Mouse (Mus musculus): ENCODE results near the gene App. TPM values are rescaled to one million over a fixed set of nuclear protein-coding genes. Genes with fewer than 3 reads are reported as not detected.
A peak's percentile ranks its signal among the peaks of the same experiment; 100 is the strongest.

App gene
- polyA plus RNA-seq, 1 experiment from 2014 or later: 287 TPM

DNA sequence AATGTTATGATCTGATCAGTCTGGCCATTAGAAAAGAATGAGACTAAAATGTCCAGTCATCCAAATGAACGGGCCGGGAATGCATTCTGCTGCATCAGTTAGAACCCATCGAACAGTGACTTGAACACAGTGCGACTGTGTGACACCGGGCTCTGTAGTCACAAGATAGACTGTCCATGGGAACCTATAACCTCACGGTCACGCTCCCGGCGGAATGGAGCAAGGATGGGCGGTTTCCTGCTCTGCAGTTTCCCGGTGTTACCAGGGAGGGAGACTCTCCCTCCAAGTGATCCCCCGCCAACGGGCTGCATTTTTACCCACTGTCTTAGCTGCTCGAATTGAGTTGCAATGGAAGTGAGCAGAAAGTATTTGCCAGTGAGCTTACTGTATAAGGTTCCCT is 87.3 kb downstream of the App start:
- Histone ChIP-seq H3K9me3 (ENCODE audit: control insufficient read depth, low read length) (no peaks in the 10 kb centered on the region), H3K36me3 (ENCODE audit: control insufficient read depth, insufficient read depth) (peaks cover 3% of the 10 kb centered on the region; the same call in 1 of the 2 replicates), H3K27ac (ENCODE audit: low read length) (no peak overlapping the region), H3K27me3 (replicated peaks; ENCODE audit: control insufficient read depth, insufficient read depth, low read length) (no peaks in the 10 kb centered on the region), H3K9ac (replicated peaks; ENCODE audit: low read depth, low read length) (no peak overlapping the region), H3K4me3 (replicated peaks; ENCODE audit: low read length) (no peak overlapping the region), H3K4me2 (ENCODE audit: low read length) (no peak overlapping the region), H3K4me1 (replicated peaks; ENCODE audit: control insufficient read depth, insufficient read depth, low read length) (peaks cover 51% of the 10 kb centered on the region)
- ATAC-seq: no peak
- 94% methylated on average over 14 of the region's 14 CpGs for WGBS

DNA sequence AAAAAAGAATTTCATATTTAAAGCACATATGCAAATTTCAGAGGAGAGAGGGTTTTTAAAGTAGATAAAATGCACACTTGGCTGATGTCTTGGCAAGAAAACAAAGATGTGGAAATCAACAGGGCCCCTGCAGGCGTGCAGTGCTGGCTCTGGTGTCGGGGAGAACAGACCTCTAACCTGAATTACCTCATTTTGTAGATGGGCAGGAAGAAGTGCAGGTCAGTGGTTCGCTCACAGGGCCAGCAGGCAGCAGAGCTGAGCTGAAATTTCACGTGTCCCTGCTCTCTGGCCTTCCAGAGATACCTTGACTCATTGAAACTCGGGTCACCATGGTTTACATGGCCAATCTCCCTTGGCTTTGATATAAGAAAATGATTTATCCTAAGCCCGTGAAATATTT is 87.7 kb downstream of the App start:
- peaks cover 3% of the 10 kb centered on the region; the same call in 1 of the 2 replicates for H3K36me3 ChIP-seq (ENCODE audit: control insufficient read depth, insufficient read depth)
- no peak overlapping the region for H3K9ac ChIP-seq (replicated peaks; ENCODE audit: low read depth, low read length)
- H3K9me3 ChIP-seq (ENCODE audit: control insufficient read depth, low read length): no peaks in the 10 kb centered on the region
- peaks cover 47% of the 10 kb centered on the region for H3K4me1 ChIP-seq (replicated peaks; ENCODE audit: control insufficient read depth, insufficient read depth, low read length)
- no peak overlapping the region for H3K4me3 ChIP-seq (replicated peaks; ENCODE audit: low read length)
- H3K4me2 ChIP-seq (ENCODE audit: low read length): no peak overlapping the region
- WGBS: 58% methylated on average over 6 of the region's 6 CpGs
- H3K27ac ChIP-seq (ENCODE audit: low read length): no peak overlapping the region
- H3K27me3 ChIP-seq (replicated peaks; ENCODE audit: control insufficient read depth, insufficient read depth, low read length): no peaks in the 10 kb centered on the region
- ATAC-seq: no peak

- H3K9ac ChIP-seq (replicated peaks; ENCODE audit: low read depth, low read length): no peak overlapping the region
- ATAC-seq: no peak
- 92% methylated on average over 1 of the region's 1 CpGs for WGBS
- H3K4me2 ChIP-seq (ENCODE audit: low read length): no peak overlapping the region
- H3K27me3 ChIP-seq (replicated peaks; ENCODE audit: control insufficient read depth, insufficient read depth, low read length): no peaks in the 10 kb centered on the region
- H3K36me3 ChIP-seq (ENCODE audit: control insufficient read depth, insufficient read depth): peaks cover 3% of the 10 kb centered on the region; the same call in 1 of the 2 replicates
- H3K4me3 ChIP-seq (replicated peaks; ENCODE audit: low read length): no peak overlapping the region
- no peak overlapping the region for H3K27ac ChIP-seq (ENCODE audit: low read length)
- H3K9me3 ChIP-seq (ENCODE audit: control insufficient read depth, low read length): no peaks in the 10 kb centered on the region
- peaks cover 38% of the 10 kb centered on the region for H3K4me1 ChIP-seq (replicated peaks; ENCODE audit: control insufficient read depth, insufficient read depth, low read length)
Measured at GRCm38 (mm10) chr16:85084152-85084551, 89.4 kb downstream of the App start.

GRCm38 (mm10) chr16:85075330-85075729 is 98.2 kb downstream of the App start:
- Histone ChIP-seq H3K36me3 (ENCODE audit: control insufficient read depth, insufficient read depth) (peaks cover 14% of the 10 kb centered on the region), H3K9ac (replicated peaks; ENCODE audit: low read depth, low read length) (no peak overlapping the region), H3K4me3 (replicated peaks; ENCODE audit: low read length) (no peak overlapping the region), H3K4me2 (ENCODE audit: low read length) (no peak overlapping the region), H3K4me1 (replicated peaks; ENCODE audit: control insufficient read depth, insufficient read depth, low read length) (no peaks in the 10 kb centered on the region), H3K9me3 (ENCODE audit: control insufficient read depth, low read length) (no peaks in the 10 kb centered on the region), H3K27me3 (replicated peaks; ENCODE audit: control insufficient read depth, insufficient read depth, low read length) (no peaks in the 10 kb centered on the region), H3K27ac (ENCODE audit: low read length) (no peak overlapping the region)
- ATAC-seq: no peak
- WGBS: 81% methylated on average over 2 of the region's 2 CpGs

DNA sequence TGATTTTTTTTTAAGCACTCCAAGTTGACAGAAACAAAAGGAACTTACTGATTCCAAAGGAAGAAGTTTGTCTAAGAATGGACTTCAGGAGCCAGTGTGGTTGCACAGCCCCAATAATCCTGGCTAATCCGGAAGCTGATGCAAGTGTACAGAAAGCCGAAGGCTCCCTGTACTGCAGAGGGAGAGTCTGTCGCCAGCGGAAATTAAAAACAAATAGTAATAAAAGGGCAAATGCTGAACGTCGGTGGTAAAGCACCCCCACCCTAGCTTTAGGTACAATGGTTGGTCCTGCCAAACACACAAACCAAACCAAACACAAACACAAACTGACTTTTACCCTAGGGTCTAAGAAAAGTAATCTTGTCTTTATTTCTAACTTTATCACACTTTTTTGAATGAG is 98.7 kb downstream of the App start:
- H3K9ac ChIP-seq (replicated peaks; ENCODE audit: low read depth, low read length): no peak overlapping the region
- H3K4me3 ChIP-seq (replicated peaks; ENCODE audit: low read length): no peak overlapping the region
- 91% methylated on average over 6 of the region's 6 CpGs for whole genome bisulfite sequencing
- no peaks in the 10 kb centered on the region for H3K9me3 ChIP-seq (ENCODE audit: control insufficient read depth, low read length)
- H3K4me2 ChIP-seq (ENCODE audit: low read length): no peak overlapping the region
- H3K27ac ChIP-seq (ENCODE audit: low read length): no peak overlapping the region
- H3K4me1 ChIP-seq (replicated peaks; ENCODE audit: control insufficient read depth, insufficient read depth, low read length): no peaks in the 10 kb centered on the region
- H3K27me3 ChIP-seq (replicated peaks; ENCODE audit: control insufficient read depth, insufficient read depth, low read length): no peaks in the 10 kb centered on the region
- peaks cover 14% of the 10 kb centered on the region for H3K36me3 ChIP-seq (ENCODE audit: control insufficient read depth, insufficient read depth)
- ATAC-seq: no peak

GRCm38 (mm10) chr16:85072624-85073023 is 100.9 kb downstream of the App start:
- H3K27me3 ChIP-seq (replicated peaks; ENCODE audit: control insufficient read depth, insufficient read depth, low read length): no peaks in the 10 kb centered on the region
- H3K9ac ChIP-seq (replicated peaks; ENCODE audit: low read depth, low read length): no peak overlapping the region
- no peak overlapping the region for H3K4me3 ChIP-seq (replicated peaks; ENCODE audit: low read length)
- WGBS: 75% methylated on average over 12 of the region's 12 CpGs
- no peak overlapping the region for H3K27ac ChIP-seq (ENCODE audit: low read length)
- ATAC-seq: no peak
- H3K4me2 ChIP-seq (ENCODE audit: low read length): no peak overlapping the region
- H3K9me3 ChIP-seq (ENCODE audit: control insufficient read depth, low read length): no peaks in the 10 kb centered on the region
- H3K36me3 ChIP-seq (ENCODE audit: control insufficient read depth, insufficient read depth): peaks cover 9% of the 10 kb centered on the region
- no peaks in the 10 kb centered on the region for H3K4me1 ChIP-seq (replicated peaks; ENCODE audit: control insufficient read depth, insufficient read depth, low read length)

DNA sequence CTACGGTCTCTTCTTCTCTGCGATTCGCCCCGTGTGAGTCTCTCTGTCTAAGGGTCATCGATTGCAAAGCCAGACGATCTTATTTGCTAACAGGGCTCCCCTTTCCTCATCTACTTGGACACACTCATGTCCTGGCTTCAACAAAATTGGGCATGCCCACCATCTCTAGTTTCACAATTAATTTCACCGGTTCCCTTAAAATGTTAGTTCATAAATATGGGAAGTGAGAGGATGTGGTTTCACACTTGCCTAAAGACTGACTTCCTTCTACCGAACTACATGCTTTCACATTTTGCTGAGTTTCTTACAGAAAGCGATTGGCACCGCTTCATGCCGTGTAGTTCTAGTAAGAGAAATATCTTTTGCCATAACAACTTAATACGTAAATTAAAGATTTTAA is 101.8 kb downstream of the App start:
- Histone ChIP-seq H3K4me2 (ENCODE audit: low read length) (no peak overlapping the region), H3K27ac (ENCODE audit: low read length) (no peak overlapping the region), H3K9ac (replicated peaks; ENCODE audit: low read depth, low read length) (no peak overlapping the region), H3K4me1 (replicated peaks; ENCODE audit: control insufficient read depth, insufficient read depth, low read length) (no peaks in the 10 kb centered on the region), H3K9me3 (ENCODE audit: control insufficient read depth, low read length) (no peaks in the 10 kb centered on the region), H3K27me3 (replicated peaks; ENCODE audit: control insufficient read depth, insufficient read depth, low read length) (no peaks in the 10 kb centered on the region), H3K4me3 (replicated peaks; ENCODE audit: low read length) (no peak overlapping the region), H3K36me3 (ENCODE audit: control insufficient read depth, insufficient read depth) (peaks cover 9% of the 10 kb centered on the region)
- WGBS: 94% methylated on average over 12 of the region's 12 CpGs
- no peak for ATAC-seq

- no peak for ATAC-seq
- WGBS: 97% methylated on average over 1 of the region's 1 CpGs
Measured at GRCm38 (mm10) chr16:85071248-85071647, 102.3 kb downstream of the App start.

DNA sequence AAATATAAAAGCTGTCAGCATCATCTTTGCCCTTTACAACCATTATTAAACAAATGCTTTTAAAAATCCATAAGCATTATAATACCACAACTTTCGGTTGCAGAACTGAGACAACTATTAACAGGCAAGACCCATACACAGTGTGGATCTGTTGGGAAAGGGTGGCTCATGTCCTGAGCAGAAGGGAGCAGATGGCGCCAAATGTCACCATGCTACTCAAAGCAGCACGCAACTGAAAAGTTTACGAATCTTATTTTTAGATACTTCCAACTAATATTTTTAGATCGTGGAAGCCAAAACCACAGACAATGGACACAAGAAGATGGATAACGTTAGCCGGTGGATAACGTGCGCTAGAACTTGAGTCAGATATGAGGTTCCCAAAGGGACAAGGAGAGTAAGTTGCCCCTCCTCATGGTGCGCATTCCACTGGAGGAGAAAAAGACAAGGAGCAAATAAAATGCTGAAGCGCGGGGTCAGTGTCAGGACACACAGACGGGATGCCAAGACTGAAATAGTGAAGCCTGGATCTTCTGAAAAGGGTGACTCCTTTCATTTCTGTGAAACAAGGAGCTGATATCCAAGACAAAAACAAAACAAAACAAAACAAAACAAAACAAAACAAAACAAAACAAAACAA is 106.2 kb downstream of the App start:
- no peak for ATAC-seq

More at GRCm38 (mm10) chr16:85071248-85071647, 102.3 kb downstream of the App start:
- H3K4me3 ChIP-seq (replicated peaks; ENCODE audit: low read length): no peak overlapping the region
- no peaks in the 10 kb centered on the region for H3K4me1 ChIP-seq (replicated peaks; ENCODE audit: control insufficient read depth, insufficient read depth, low read length)
- H3K36me3 ChIP-seq (ENCODE audit: control insufficient read depth, insufficient read depth): peaks cover 9% of the 10 kb centered on the region
- H3K9me3 ChIP-seq (ENCODE audit: control insufficient read depth, low read length): no peaks in the 10 kb centered on the region
- H3K27me3 ChIP-seq (replicated peaks; ENCODE audit: control insufficient read depth, insufficient read depth, low read length): no peaks in the 10 kb centered on the region
- no peak overlapping the region for H3K9ac ChIP-seq (replicated peaks; ENCODE audit: low read depth, low read length)
- H3K27ac ChIP-seq (ENCODE audit: low read length): no peak overlapping the region
- no peak overlapping the region for H3K4me2 ChIP-seq (ENCODE audit: low read length)

DNA sequence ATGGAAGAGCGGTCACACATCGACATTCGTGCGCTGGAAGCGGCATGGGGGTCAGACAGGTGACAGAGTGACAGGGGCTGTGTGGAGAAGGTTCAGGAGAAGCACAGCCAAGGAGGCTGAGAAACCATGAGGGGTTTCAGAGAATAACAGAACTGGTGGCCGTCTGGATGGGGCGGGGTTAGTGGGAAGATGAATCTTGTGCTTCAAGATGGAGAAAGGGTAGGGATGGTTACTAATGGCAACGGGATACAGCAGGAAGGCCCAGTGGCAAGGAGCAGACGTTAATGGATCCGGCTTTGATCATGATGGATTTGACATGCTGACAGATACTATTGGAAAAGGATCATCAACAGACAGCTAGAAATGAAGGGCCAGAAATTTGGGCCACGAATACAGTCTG is 107.3 kb downstream of the App start:
- WGBS: 87% methylated on average over 11 of the region's 11 CpGs
- Histone ChIP-seq H3K4me1 (replicated peaks; ENCODE audit: control insufficient read depth, insufficient read depth, low read length) (no peaks in the 10 kb centered on the region), H3K9ac (replicated peaks; ENCODE audit: low read depth, low read length) (no peak overlapping the region), H3K27me3 (replicated peaks; ENCODE audit: control insufficient read depth, insufficient read depth, low read length) (no peaks in the 10 kb centered on the region), H3K4me2 (ENCODE audit: low read length) (no peak overlapping the region), H3K9me3 (ENCODE audit: control insufficient read depth, low read length) (no peaks in the 10 kb centered on the region), H3K4me3 (replicated peaks; ENCODE audit: low read length) (no peak overlapping the region), H3K27ac (ENCODE audit: low read length) (no peak overlapping the region), H3K36me3 (ENCODE audit: control insufficient read depth, insufficient read depth) (no peaks in the 10 kb centered on the region)
- ATAC-seq: 0 out of 2 replicates have a peak, but pooled peaks have one; percentile 36

More for the DNA sequence above, 106.2 kb downstream of the App start:
- H3K27me3 ChIP-seq (replicated peaks; ENCODE audit: control insufficient read depth, insufficient read depth, low read length): no peaks in the 10 kb centered on the region
- H3K9me3 ChIP-seq (ENCODE audit: control insufficient read depth, low read length): no peaks in the 10 kb centered on the region
- no peak overlapping the region for H3K9ac ChIP-seq (replicated peaks; ENCODE audit: low read depth, low read length)
- no peaks in the 10 kb centered on the region for H3K4me1 ChIP-seq (replicated peaks; ENCODE audit: control insufficient read depth, insufficient read depth, low read length)
- H3K4me2 ChIP-seq (ENCODE audit: low read length): no peak overlapping the region
- 91% methylated on average over 13 of the region's 13 CpGs for WGBS
- no peak overlapping the region for H3K27ac ChIP-seq (ENCODE audit: low read length)
- no peak overlapping the region for H3K4me3 ChIP-seq (replicated peaks; ENCODE audit: low read length)
- H3K36me3 ChIP-seq (ENCODE audit: control insufficient read depth, insufficient read depth): peaks cover 2% of the 10 kb centered on the region

Data from forebrain, embryonic 16.5 days (tissue).